Mouse (Mus musculus): ENCODE measurements around the gene Lyve1. TPM values are rescaled to one million over a fixed set of nuclear protein-coding genes. Genes with fewer than 3 reads are reported as not detected.
"Not testable (repeated sequence)": the region's sequence is repeated elsewhere in the genome, so short reads cannot be mapped to it uniquely, and the experiment has no call there.

The Lyve1 gene
- 1 to 10 TPM; 1.3 to 2.5 TPM for total RNA-seq (2021)

- DNase-seq = no peak
Measured at GRCm38 (mm10) chr7:110862751-110863289, at the start of gene Lyve1. Gene Lyve1, minus strand, starts transcription at chr7:110863239.

- DNase-seq = no peak
Measured at GRCm38 (mm10) chr7:110908209-110909144, 45.4 kb upstream of the Lyve1 start.

GRCm38 (mm10) chr7:110906566-110906965 is 43.5 kb upstream of the Lyve1 start:
- no peak for DNase-seq

- no peak for DNase-seq
Measured at GRCm38 (mm10) chr7:110903226-110903625, 40.2 kb upstream of the Lyve1 start.

- no peak for DNase-seq
Measured at GRCm38 (mm10) chr7:110897202-110897601, 34.2 kb upstream of the Lyve1 start.

GRCm38 (mm10) chr7:110896453-110896852 is 33.4 kb upstream of the Lyve1 start:
- no peak for DNase-seq

GRCm38 (mm10) chr7:110895772-110896171 is 32.7 kb upstream of the Lyve1 start:
- DNase-seq = not testable (repeated sequence)

- DNase-seq = no peak
Measured at GRCm38 (mm10) chr7:110894673-110895072, 31.6 kb upstream of the Lyve1 start.

GRCm38 (mm10) chr7:110893943-110894610 is 31.0 kb upstream of the Lyve1 start:
- DNase-seq = no peak

- peak; percentile 15 to 23 for DNase-seq
Measured at GRCm38 (mm10) chr7:110891501-110891986, 28.5 kb upstream of the Lyve1 start.

- DNase-seq = no peak
Measured at GRCm38 (mm10) chr7:110881746-110882333, 18.8 kb upstream of the Lyve1 start.

GRCm38 (mm10) chr7:110878028-110878427 is 15.0 kb upstream of the Lyve1 start:
- DNase-seq = no peak

GRCm38 (mm10) chr7:110876965-110877364 is 13.9 kb upstream of the Lyve1 start:
- no peak for DNase-seq

GRCm38 (mm10) chr7:110868807-110869206 is 5.8 kb upstream of the Lyve1 start:
- no peak for DNase-seq

GRCm38 (mm10) chr7:110867116-110867515 is 4.1 kb upstream of the Lyve1 start:
- no peak for DNase-seq

GRCm38 (mm10) chr7:110866021-110866420 is 3.0 kb upstream of the Lyve1 start:
- DNase-seq = no peak

GRCm38 (mm10) chr7:110865570-110865969 is 2.5 kb upstream of the Lyve1 start:
- DNase-seq = no peak

- DNase-seq = no peak
Measured at GRCm38 (mm10) chr7:110865038-110865437, 2.0 kb upstream of the Lyve1 start.

GRCm38 (mm10) chr7:110860129-110860528 is 2.9 kb downstream of the Lyve1 start:
- no peak for DNase-seq

GRCm38 (mm10) chr7:110855604-110856003 is 7.4 kb downstream of the Lyve1 start:
- no peak for DNase-seq

- no peak for DNase-seq
Measured at GRCm38 (mm10) chr7:110854927-110855546, 8.0 kb downstream of the Lyve1 start.

- no peak for DNase-seq
Measured at GRCm38 (mm10) chr7:110854519-110854918, 8.5 kb downstream of the Lyve1 start.

Data from layer of hippocampus, postnatal 36 days (tissue).